11 mouse cellular contexts compared by ENCODE assay signal in the genomic region with DNA sequence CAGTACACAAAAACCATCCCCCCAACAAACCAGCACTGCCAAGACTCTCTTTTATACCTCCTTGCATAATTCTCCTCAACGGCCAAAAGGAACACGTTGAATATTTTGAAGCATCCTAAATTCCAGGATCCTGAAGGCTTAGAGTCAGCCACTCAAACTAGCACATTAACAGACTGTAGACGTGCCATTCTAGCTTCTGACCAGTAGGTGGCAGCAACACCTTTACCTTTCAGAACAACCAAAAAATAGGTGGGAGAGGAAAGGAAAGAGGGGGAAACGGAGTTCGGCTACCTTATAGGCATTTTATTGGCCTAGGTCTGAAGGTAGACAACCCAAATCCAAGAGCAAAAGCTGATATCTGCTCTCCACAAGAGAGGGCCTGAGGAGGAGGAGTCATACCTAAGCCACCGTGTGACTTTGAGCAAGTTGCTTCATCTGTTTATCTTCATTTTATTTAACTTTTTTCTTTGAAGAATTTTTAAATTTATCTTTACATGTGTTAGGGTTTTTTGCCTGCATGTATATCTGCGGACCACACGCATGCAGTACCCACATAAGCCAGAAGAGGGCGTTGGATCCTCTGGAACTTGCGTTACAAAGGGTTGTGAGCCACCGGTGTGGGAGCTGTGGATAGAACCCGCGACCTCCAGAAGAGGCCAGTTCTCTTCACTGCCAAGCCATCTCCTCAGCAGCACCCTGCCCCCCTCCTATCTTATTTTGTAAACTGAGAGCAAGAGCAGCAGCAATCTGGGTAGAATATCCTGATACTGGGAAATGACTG. TPM values are rescaled to one million over a fixed set of nuclear protein-coding genes. Genes with fewer than 3 reads are reported as not detected.
DNase-seq lines count a peak whose midpoint lies in the region; ATAC-seq and TF ChIP-seq lines count a peak whose summit lies in the region.
"Had no signal": no experiment of that assay in that cellular context is flagged by ENCODE, and none has a peak within 500 bp of the region (broad histone marks: within the 10 kb centered on the region; RNA-seq: fewer than 3 reads in every experiment).

No protein-coding gene starts in this region.

- no peak for TF ChIP-seq POLR2A in CH12.LX (IDR thresholded peaks at IDR 0.05; ENCODE audit: low read depth, low read length)

- no peak overlapping the region for H3K27ac ChIP-seq in intestine, embryonic 14.5 days (ENCODE audit: low read depth)
- H3K27ac ChIP-seq in intestine, embryonic 16.5 days (ENCODE audit: low read length), result no peak overlapping the region
- no peak overlapping the region for H3K27ac ChIP-seq in CH12.LX (ENCODE audit: insufficient read depth, low read depth)
- H3K27ac ChIP-seq in limb, embryonic 11.5 days (replicated peaks; ENCODE audit: low read depth, low read length), result no peak overlapping the region
- H3K27ac ChIP-seq: embryonic facial prominence, embryonic 12.5 days; limb, embryonic 12.5 days; stomach, embryonic 15.5 days had no signal

- no peak for ATAC-seq in intestine, embryonic 14.5 days (replicated peaks; ENCODE audit: low FRiP score, low TSS enrichment, low read depth)
- no peak for ATAC-seq in intestine, embryonic 16.5 days
- no peak for ATAC-seq in limb, embryonic 11.5 days (ENCODE audit: insufficient number of reproducible peaks, low FRiP score, low TSS enrichment, low read depth)

- dilution Hi-C loops in CH12.LX (cut with MboI; ENCODE audit: extremely low pct_ligation_motif_present, extremely low pct_unique_long_range_greater_than_20kb, low sequenced_read_pairs), result no loop called here

- TF ChIP-seq CTCF in CH12.LX (conservative IDR thresholded peaks at IDR 0.05 in 1 of 2, IDR thresholded peaks at IDR 0.05 in 1 of 2; ENCODE audit: low read depth in 2 of 2, low read length in 2 of 2), result peak; percentile 93 to 99

- H3K4me3 ChIP-seq in intestine, embryonic 14.5 days (ENCODE audit: low read depth, low read length), result no peak overlapping the region
- no peak overlapping the region for H3K4me3 ChIP-seq in intestine, embryonic 16.5 days (ENCODE audit: low read length)
- no peak overlapping the region for H3K4me3 ChIP-seq in CH12.LX (replicated peaks in 1 of 3; ENCODE audit: low read depth in 2 of 3, low read length in 2 of 3, poor library complexity in 1 of 3)
- H3K4me3 ChIP-seq in limb, embryonic 11.5 days (ENCODE audit: low read depth, low read length), result no peak overlapping the region
- H3K4me3 ChIP-seq: embryonic facial prominence, embryonic 12.5 days; limb, embryonic 12.5 days; stomach, embryonic 15.5 days had no signal

- no peak overlapping the region for H3K9ac ChIP-seq in intestine, embryonic 14.5 days (ENCODE audit: low read length)
- H3K9ac ChIP-seq in intestine, embryonic 16.5 days (ENCODE audit: low read depth, low read length), result no peak overlapping the region
- H3K9ac ChIP-seq in CH12.LX (ENCODE audit: insufficient read depth, low read depth), result no peak overlapping the region
- no peak overlapping the region for H3K9ac ChIP-seq in limb, embryonic 11.5 days (ENCODE audit: low read length)
- H3K9ac ChIP-seq: embryonic facial prominence, embryonic 12.5 days; limb, embryonic 12.5 days; stomach, embryonic 15.5 days had no signal

- intact Hi-C loops in heart, postnatal 10 days (cut with DNase I), result loop anchor here (2.0 kb wide), 1 partner anchor 149 kb away; no protein-coding TSS in a partner anchor

- H3K4me2 ChIP-seq in intestine, embryonic 14.5 days (ENCODE audit: low read length), result peak overlapping the region; percentile 15; the same call in 1 of the 2 replicates
- H3K4me2 ChIP-seq in intestine, embryonic 16.5 days (ENCODE audit: low read depth, low read length), result no peak overlapping the region
- peak overlapping the region; percentile 72 for H3K4me2 ChIP-seq in CH12.LX (ENCODE audit: insufficient read depth, low read depth, poor library complexity, severe bottlenecking)
- no peak overlapping the region for H3K4me2 ChIP-seq in limb, embryonic 11.5 days (ENCODE audit: low read depth, severe bottlenecking)
- H3K4me2 ChIP-seq: embryonic facial prominence, embryonic 12.5 days; limb, embryonic 12.5 days; stomach, embryonic 15.5 days had no signal

- H3K27me3 ChIP-seq in intestine, embryonic 14.5 days (replicated peaks; ENCODE audit: control insufficient read depth, insufficient read depth, low read length), result peaks cover 19% of the 10 kb centered on the region
- H3K27me3 ChIP-seq in intestine, embryonic 16.5 days (replicated peaks; ENCODE audit: control insufficient read depth, insufficient read depth, low read length), result peaks cover 20% of the 10 kb centered on the region
- peaks cover 29% of the 10 kb centered on the region for H3K27me3 ChIP-seq in CH12.LX (replicated peaks)
- peaks cover 18% of the 10 kb centered on the region for H3K27me3 ChIP-seq in limb, embryonic 11.5 days (ENCODE audit: control insufficient read depth, insufficient read depth, low read length)

- DNase-seq in intestine, embryonic 14.5 days (ENCODE audit: low spot score), result peak; percentile 78
- peak; percentile 77 for DNase-seq in CH12.LX (ENCODE audit: extremely low read depth)
- peak; percentile 28 for DNase-seq in cerebellum, adult 11-12 months
- DNase-seq in heart, postnatal 10 days, result peak; percentile 57 to 72
- DNase-seq in limb, embryonic 11.5 days (ENCODE audit: low spot score), result peak; percentile 75
- DNase-seq in retina, postnatal 1 day, result peak; percentile 82
- DNase-seq in gastrocnemius, postnatal 25 days, result no peak

- no peaks in the 10 kb centered on the region for H3K79me2 ChIP-seq in CH12.LX (replicated peaks; ENCODE audit: control insufficient read depth, extremely low read depth, insufficient read depth, poor library complexity, severe bottlenecking)

- peak; percentile 92 for TF ChIP-seq RAD21 in CH12.LX (IDR thresholded peaks at IDR 0.05; ENCODE audit: low read depth, low read length)

- H3K36me3 ChIP-seq in intestine, embryonic 14.5 days (ENCODE audit: control insufficient read depth, insufficient read depth, low read length), result no peaks in the 10 kb centered on the region
- no peaks in the 10 kb centered on the region for H3K36me3 ChIP-seq in intestine, embryonic 16.5 days (ENCODE audit: control insufficient read depth, insufficient read depth, low read length)
- no peaks in the 10 kb centered on the region for H3K36me3 ChIP-seq in CH12.LX (replicated peaks in 1 of 2; ENCODE audit: control insufficient read depth in 1 of 2, insufficient read depth in 1 of 2, low read length in 1 of 2)
- H3K36me3 ChIP-seq in limb, embryonic 11.5 days (ENCODE audit: control insufficient read depth, insufficient read depth, low read length), result no peaks in the 10 kb centered on the region
- H3K36me3 ChIP-seq: embryonic facial prominence, embryonic 12.5 days; limb, embryonic 12.5 days; stomach, embryonic 15.5 days had no signal

- no peaks in the 10 kb centered on the region for H3K4me1 ChIP-seq in intestine, embryonic 14.5 days (replicated peaks; ENCODE audit: control insufficient read depth, insufficient read depth, low read length)
- peaks cover 7% of the 10 kb centered on the region for H3K4me1 ChIP-seq in intestine, embryonic 16.5 days (ENCODE audit: control insufficient read depth, insufficient read depth, low read length)
- H3K4me1 ChIP-seq in CH12.LX (ENCODE audit: control insufficient read depth in 1 of 2, insufficient read depth in 2 of 2), result peaks cover 2 to 37% of the 10 kb centered on the region in 2 experiments
- H3K4me1 ChIP-seq in limb, embryonic 11.5 days (ENCODE audit: control insufficient read depth, insufficient read depth, low read length), result peaks cover 5% of the 10 kb centered on the region

- in situ Hi-C loops in CH12.LX (cut with MboI; ENCODE audit: low pct_ligation_motif_present, low pct_unique_long_range_greater_than_20kb, low sequenced_read_pairs), result no loop called here

- no peaks in the 10 kb centered on the region for H3K9me3 ChIP-seq in intestine, embryonic 14.5 days (ENCODE audit: control insufficient read depth, low read length)
- no peaks in the 10 kb centered on the region for H3K9me3 ChIP-seq in intestine, embryonic 16.5 days (ENCODE audit: control insufficient read depth, low read length)
- no peaks in the 10 kb centered on the region for H3K9me3 ChIP-seq in CH12.LX (replicated peaks; ENCODE audit: low read length)
- no peaks in the 10 kb centered on the region for H3K9me3 ChIP-seq in limb, embryonic 11.5 days (ENCODE audit: control insufficient read depth, low read length)
- H3K9me3 ChIP-seq: embryonic facial prominence, embryonic 12.5 days; limb, embryonic 12.5 days; stomach, embryonic 15.5 days had no signal

- WGBS in intestine, embryonic 14.5 days, result 33% methylated on average over 13 of the region's 13 CpGs
- WGBS in intestine, embryonic 16.5 days, result 32% methylated on average over 13 of the region's 13 CpGs
- 34% methylated on average over 13 of the region's 13 CpGs for WGBS in limb, embryonic 11.5 days

- no peak for TF ChIP-seq EP300 in CH12.LX (IDR thresholded peaks at IDR 0.05; ENCODE audit: low read length)

RNA-seq across cellular contexts. Expression of gene Prph, which starts 5.3 kb away (rescaled TPM):
- 54.4 and 56.3 TPM in 2 replicates for polyA plus RNA-seq in intestine, embryonic 14.5 days (2014; fragmentation: Nextera tagmentation; extraction: Ambion mirVana)
- 35.0 and 38.4 TPM in 2 replicates for polyA plus RNA-seq in intestine, embryonic 16.5 days (2015; fragmentation: Nextera tagmentation; extraction: Ambion mirVana)
- total RNA-seq in CH12.LX (2012; rRNA removed) (not detected in 2 replicates), CH12.LX (2014; rRNA removed) (0.12 TPM in 1 of 2 replicates, not detected in the other)
- polyA plus RNA-seq in CH12.LX (2012; ENCODE audit: insufficient read length, low read depth), result not detected in 2 replicates
- under 1 TPM; 0.27 to 0.53 TPM for total RNA-seq in heart, postnatal 10 days (2021)
- polyA plus RNA-seq in limb, embryonic 11.5 days (2014; fragmentation: Nextera tagmentation; extraction: Ambion mirVana), result 0.10 and 0.11 TPM in 2 replicates
- total RNA-seq in gastrocnemius, postnatal 25 days (2021), result 1 to 10 TPM in 1 of 2 experiments, under 1 TPM in 1; 0.75 to 1.4 TPM

RNA-seq across cellular contexts. Expression of gene Tuba1c, which starts 20.0 kb away (rescaled TPM):
- polyA plus RNA-seq in intestine, embryonic 14.5 days (2014; fragmentation: Nextera tagmentation; extraction: Ambion mirVana), result 269 and 276 TPM in 2 replicates
- 295 and 311 TPM in 2 replicates for polyA plus RNA-seq in intestine, embryonic 16.5 days (2015; fragmentation: Nextera tagmentation; extraction: Ambion mirVana)
- total RNA-seq in CH12.LX (2012; rRNA removed), result 178 and 229 TPM in 2 replicates
- 359 and 390 TPM in 2 replicates for total RNA-seq in CH12.LX (2014; rRNA removed)
- polyA plus RNA-seq in CH12.LX (2012; ENCODE audit: insufficient read length, low read depth), result 183 and 220 TPM in 2 replicates
- total RNA-seq in heart, postnatal 10 days (2021), result 10 to 100 TPM; 80.7 to 99.8 TPM
- 146 and 157 TPM in 2 replicates for polyA plus RNA-seq in limb, embryonic 11.5 days (2014; fragmentation: Nextera tagmentation; extraction: Ambion mirVana)
- total RNA-seq in gastrocnemius, postnatal 25 days (2021), result 10 to 100 TPM in 1 of 2 experiments, 1 to 10 TPM in 1; 7.1 to 10.7 TPM

RNA-seq across cellular contexts. Expression of gene Troap, which starts 24.7 kb away (rescaled TPM):
- polyA plus RNA-seq in intestine, embryonic 14.5 days (2014; fragmentation: Nextera tagmentation; extraction: Ambion mirVana), result 25.4 and 27.7 TPM in 2 replicates
- 20.2 and 25.4 TPM in 2 replicates for polyA plus RNA-seq in intestine, embryonic 16.5 days (2015; fragmentation: Nextera tagmentation; extraction: Ambion mirVana)
- total RNA-seq in CH12.LX (2012; rRNA removed) (17.8 and 25.0 TPM in 2 replicates), CH12.LX (2014; rRNA removed) (19.2 and 20.2 TPM in 2 replicates)
- 61.0 and 74.2 TPM in 2 replicates for polyA plus RNA-seq in CH12.LX (2012; ENCODE audit: insufficient read length, low read depth)
- 1 to 10 TPM; 6.5 to 6.7 TPM for total RNA-seq in heart, postnatal 10 days (2021)
- 33.4 and 37.2 TPM in 2 replicates for polyA plus RNA-seq in limb, embryonic 11.5 days (2014; fragmentation: Nextera tagmentation; extraction: Ambion mirVana)
- total RNA-seq in gastrocnemius, postnatal 25 days (2021), result under 1 TPM in 1 of 2 experiments, not detected in 1; 0.49 TPM

RNA-seq across cellular contexts. Expression of gene C1ql4, which starts 38.0 kb away (rescaled TPM):
- 0.16 TPM in 1 of 2 replicates, not detected in the other for polyA plus RNA-seq in intestine, embryonic 14.5 days (2014; fragmentation: Nextera tagmentation; extraction: Ambion mirVana)
- 0.09 and 0.17 TPM in 2 replicates for polyA plus RNA-seq in intestine, embryonic 16.5 days (2015; fragmentation: Nextera tagmentation; extraction: Ambion mirVana)
- 0.08 TPM in 1 of 2 replicates, not detected in the other for total RNA-seq in CH12.LX (2012; rRNA removed)
- total RNA-seq in CH12.LX (2014; rRNA removed), result not detected in 2 replicates
- not detected in 2 replicates for polyA plus RNA-seq in CH12.LX (2012; ENCODE audit: insufficient read length, low read depth)
- not detected for total RNA-seq in heart, postnatal 10 days (2021)
- polyA plus RNA-seq in limb, embryonic 11.5 days (2014; fragmentation: Nextera tagmentation; extraction: Ambion mirVana), result not detected in 2 replicates
- not detected for total RNA-seq in gastrocnemius, postnatal 25 days (2021)
- polyA plus RNA-seq: limb, embryonic 12.5 days; stomach, embryonic 15.5 days had no signal

RNA-seq across cellular contexts. Expression of gene Dnajc22, which starts 43.3 kb away (rescaled TPM):
- polyA plus RNA-seq in intestine, embryonic 14.5 days (2014; fragmentation: Nextera tagmentation; extraction: Ambion mirVana), result 16.3 and 20.2 TPM in 2 replicates
- polyA plus RNA-seq in intestine, embryonic 16.5 days (2015; fragmentation: Nextera tagmentation; extraction: Ambion mirVana), result 45.0 and 45.4 TPM in 2 replicates
- 10.0 and 10.6 TPM in 2 replicates for total RNA-seq in CH12.LX (2012; rRNA removed)
- 20.4 and 24.2 TPM in 2 replicates for total RNA-seq in CH12.LX (2014; rRNA removed)
- 12.4 and 14.5 TPM in 2 replicates for polyA plus RNA-seq in CH12.LX (2012; ENCODE audit: insufficient read length, low read depth)
- total RNA-seq in heart, postnatal 10 days (2021), result under 1 TPM; 0.37 to 0.98 TPM
- polyA plus RNA-seq in limb, embryonic 11.5 days (2014; fragmentation: Nextera tagmentation; extraction: Ambion mirVana), result 0.61 and 0.62 TPM in 2 replicates
- total RNA-seq in gastrocnemius, postnatal 25 days (2021), result under 1 TPM in 1 of 2 experiments, not detected in 1; 0.16 TPM

Comparison
In these comparisons a context has a peak if more than half of its experiments do, and no peak if none do; other contexts are left out.
1. H3K4me2 ChIP-seq: peak in intestine, embryonic 14.5 days (single experiment) and CH12.LX (single experiment); none in intestine, embryonic 16.5 days (single experiment) and limb, embryonic 11.5 days (single experiment).
2. RNA of gene Prph, which starts 5.3 kb away (polyA plus RNA-seq): 54.4 to 56.3 TPM in intestine, embryonic 14.5 days and 35.0 to 38.4 TPM in intestine, embryonic 16.5 days; 0.10 to 0.11 TPM in limb, embryonic 11.5 days and not detected in CH12.LX; every median in the first group is over 10 times any median in the second.